Mouse (Mus musculus): ENCODE measurements around the gene Snap25. TPM values are rescaled to one million over a fixed set of nuclear protein-coding genes. Genes with fewer than 3 reads are reported as not detected.

Gene Snap25
- polyA plus RNA-seq, 1 experiment from 2014 or later = 9.5 TPM

- ATAC-seq (replicated peaks; ENCODE audit: low FRiP score, low TSS enrichment, low read depth) (no peak), DNase-seq (ENCODE audit: low spot score) (no peak)
- Histone ChIP-seq H3K4me3 (ENCODE audit: low read depth, low read length) (no peak overlapping the region), H3K27me3 (replicated peaks; ENCODE audit: control insufficient read depth, insufficient read depth, low read length) (no peaks in the 10 kb centered on the region), H3K27ac (ENCODE audit: low read depth) (no peak overlapping the region), H3K9me3 (ENCODE audit: control insufficient read depth, low read length) (no peaks in the 10 kb centered on the region), H3K4me2 (ENCODE audit: low read length) (no peak overlapping the region), H3K9ac (ENCODE audit: low read length) (no peak overlapping the region), H3K4me1 (replicated peaks; ENCODE audit: control insufficient read depth, insufficient read depth, low read length) (no peaks in the 10 kb centered on the region), H3K36me3 (ENCODE audit: control insufficient read depth, insufficient read depth, low read length) (no peaks in the 10 kb centered on the region)
- WGBS = 86% methylated on average over 3 of the region's 3 CpGs
Observed at GRCm38 (mm10) chr2:136778674-136779073, 65.4 kb downstream of the Snap25 start.

DNA sequence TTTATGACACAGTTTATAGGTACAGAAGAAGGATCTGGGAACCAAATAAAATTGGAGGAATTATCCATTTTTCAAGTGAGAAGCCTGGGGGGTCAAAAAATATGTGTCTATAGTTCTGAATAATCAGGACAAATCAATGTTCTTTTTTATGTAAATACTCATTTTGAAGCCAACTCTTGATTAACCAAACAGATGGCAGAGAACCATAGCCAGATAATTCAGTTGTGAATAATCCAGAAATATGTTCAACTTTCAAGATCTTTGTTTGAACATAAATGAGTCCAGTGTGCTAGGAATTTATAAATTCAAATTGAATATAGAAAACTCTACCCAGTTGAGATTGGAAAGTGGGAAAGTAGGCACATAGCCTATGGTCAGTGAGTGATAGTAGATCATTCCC, 67.0 kb downstream of the Snap25 start:
- H3K4me3 ChIP-seq (ENCODE audit: low read depth, low read length) = no peak overlapping the region
- DNase-seq (ENCODE audit: low spot score) (no peak), ATAC-seq (replicated peaks; ENCODE audit: low FRiP score, low TSS enrichment, low read depth) (no peak)
- H3K4me2 ChIP-seq (ENCODE audit: low read length) = no peak overlapping the region
- H3K9me3 ChIP-seq (ENCODE audit: control insufficient read depth, low read length) = no peaks in the 10 kb centered on the region
- no peaks in the 10 kb centered on the region for H3K4me1 ChIP-seq (replicated peaks; ENCODE audit: control insufficient read depth, insufficient read depth, low read length)
- no peak overlapping the region for H3K9ac ChIP-seq (ENCODE audit: low read length)
- no peak overlapping the region for H3K27ac ChIP-seq (ENCODE audit: low read depth)
- no peaks in the 10 kb centered on the region for H3K27me3 ChIP-seq (replicated peaks; ENCODE audit: control insufficient read depth, insufficient read depth, low read length)
- no peaks in the 10 kb centered on the region for H3K36me3 ChIP-seq (ENCODE audit: control insufficient read depth, insufficient read depth, low read length)

DNA sequence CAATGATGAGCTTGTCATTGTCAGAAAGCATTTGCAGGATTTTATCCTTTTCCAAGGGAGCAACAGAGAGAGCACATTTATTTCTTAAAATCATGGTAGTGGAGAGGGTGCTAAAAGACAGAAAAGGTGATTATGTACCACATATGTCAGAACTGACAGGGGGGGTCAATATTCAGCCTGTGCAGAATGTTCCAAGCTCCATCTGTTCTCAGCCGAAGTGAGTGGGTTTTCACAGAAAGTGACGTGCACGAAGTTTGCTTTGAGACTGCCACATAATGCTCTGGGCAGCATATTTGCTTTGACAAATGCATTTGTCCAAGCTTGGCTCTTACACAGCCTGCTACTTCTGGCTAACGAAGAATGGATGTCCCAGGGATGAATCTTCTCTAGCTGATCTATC, 71.1 kb downstream of the Snap25 start:
- H3K9ac ChIP-seq (ENCODE audit: low read length) = no peak overlapping the region
- H3K27ac ChIP-seq (ENCODE audit: low read depth) = no peak overlapping the region
- ATAC-seq (replicated peaks; ENCODE audit: low FRiP score, low TSS enrichment, low read depth) (no peak), DNase-seq (ENCODE audit: low spot score) (no peak)
- no peaks in the 10 kb centered on the region for H3K36me3 ChIP-seq (ENCODE audit: control insufficient read depth, insufficient read depth, low read length)
- no peaks in the 10 kb centered on the region for H3K4me1 ChIP-seq (replicated peaks; ENCODE audit: control insufficient read depth, insufficient read depth, low read length)
- no peak overlapping the region for H3K4me2 ChIP-seq (ENCODE audit: low read length)
- H3K27me3 ChIP-seq (replicated peaks; ENCODE audit: control insufficient read depth, insufficient read depth, low read length) = no peaks in the 10 kb centered on the region
- no peaks in the 10 kb centered on the region for H3K9me3 ChIP-seq (ENCODE audit: control insufficient read depth, low read length)
- H3K4me3 ChIP-seq (ENCODE audit: low read depth, low read length) = no peak overlapping the region
- WGBS = 72% methylated on average over 4 of the region's 4 CpGs

GRCm38 (mm10) chr2:136788379-136788778, 75.1 kb downstream of the Snap25 start:
- no peak overlapping the region for H3K4me3 ChIP-seq (ENCODE audit: low read depth, low read length)
- H3K9me3 ChIP-seq (ENCODE audit: control insufficient read depth, low read length) = no peaks in the 10 kb centered on the region
- 66% methylated on average over 4 of the region's 4 CpGs for WGBS
- no peaks in the 10 kb centered on the region for H3K27me3 ChIP-seq (replicated peaks; ENCODE audit: control insufficient read depth, insufficient read depth, low read length)
- H3K36me3 ChIP-seq (ENCODE audit: control insufficient read depth, insufficient read depth, low read length) = no peaks in the 10 kb centered on the region
- no peak for DNase-seq (ENCODE audit: low spot score)
- no peak overlapping the region for H3K4me2 ChIP-seq (ENCODE audit: low read length)
- H3K4me1 ChIP-seq (replicated peaks; ENCODE audit: control insufficient read depth, insufficient read depth, low read length) = no peaks in the 10 kb centered on the region
- H3K9ac ChIP-seq (ENCODE audit: low read length) = no peak overlapping the region
- no peak overlapping the region for H3K27ac ChIP-seq (ENCODE audit: low read depth)
- no peak for ATAC-seq (replicated peaks; ENCODE audit: low FRiP score, low TSS enrichment, low read depth)

- H3K27ac ChIP-seq (ENCODE audit: low read depth) = no peak overlapping the region
- H3K4me1 ChIP-seq (replicated peaks; ENCODE audit: control insufficient read depth, insufficient read depth, low read length) = no peaks in the 10 kb centered on the region
- DNase-seq (ENCODE audit: low spot score) (no peak), ATAC-seq (replicated peaks; ENCODE audit: low FRiP score, low TSS enrichment, low read depth) (no peak)
- H3K36me3 ChIP-seq (ENCODE audit: control insufficient read depth, insufficient read depth, low read length) = no peaks in the 10 kb centered on the region
- no peak overlapping the region for H3K4me3 ChIP-seq (ENCODE audit: low read depth, low read length)
- H3K9me3 ChIP-seq (ENCODE audit: control insufficient read depth, low read length) = no peaks in the 10 kb centered on the region
- no peaks in the 10 kb centered on the region for H3K27me3 ChIP-seq (replicated peaks; ENCODE audit: control insufficient read depth, insufficient read depth, low read length)
- H3K4me2 ChIP-seq (ENCODE audit: low read length) = no peak overlapping the region
- H3K9ac ChIP-seq (ENCODE audit: low read length) = no peak overlapping the region
- 86% methylated on average over 1 of the region's 1 CpGs for WGBS
Observed at GRCm38 (mm10) chr2:136796518-136796917, 83.3 kb downstream of the Snap25 start.

DNA sequence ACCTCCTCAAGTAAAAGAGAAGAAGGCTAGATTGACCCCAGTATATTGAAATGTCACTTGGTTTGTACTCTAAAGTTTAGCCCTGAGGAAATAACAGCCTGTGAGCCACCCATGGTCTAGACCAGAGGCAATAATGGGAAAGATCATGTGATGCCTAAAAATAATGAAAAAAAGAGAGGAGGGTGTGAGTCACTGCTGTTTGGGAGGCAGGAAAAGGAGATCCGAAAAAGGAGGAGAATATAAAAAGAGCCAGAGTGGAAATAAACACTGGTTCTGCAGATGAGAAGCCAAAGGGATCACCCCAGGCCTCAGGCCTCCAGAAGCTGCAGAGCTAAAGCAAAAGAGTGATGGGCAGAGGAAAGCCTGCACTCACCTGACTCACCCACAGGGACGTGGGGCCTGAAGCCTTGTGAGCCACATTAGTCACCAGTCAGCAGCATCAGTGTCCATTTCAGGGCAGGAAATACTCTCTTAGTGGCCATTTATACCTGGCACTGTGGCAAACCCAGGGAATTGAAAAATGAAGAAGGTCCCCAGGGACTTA, 85.7 kb downstream of the Snap25 start:
- WGBS = 61% methylated on average over 2 of the region's 2 CpGs
- Histone ChIP-seq H3K4me1 (replicated peaks; ENCODE audit: control insufficient read depth, insufficient read depth, low read length) (no peaks in the 10 kb centered on the region), H3K9me3 (ENCODE audit: control insufficient read depth, low read length) (no peaks in the 10 kb centered on the region), H3K27me3 (replicated peaks; ENCODE audit: control insufficient read depth, insufficient read depth, low read length) (no peaks in the 10 kb centered on the region), H3K4me3 (ENCODE audit: low read depth, low read length) (no peak overlapping the region), H3K27ac (ENCODE audit: low read depth) (no peak overlapping the region), H3K4me2 (ENCODE audit: low read length) (no peak overlapping the region), H3K36me3 (ENCODE audit: control insufficient read depth, insufficient read depth, low read length) (no peaks in the 10 kb centered on the region), H3K9ac (ENCODE audit: low read length) (no peak overlapping the region)
- ATAC-seq (replicated peaks; ENCODE audit: low FRiP score, low TSS enrichment, low read depth) = no peak
- no peak for DNase-seq (ENCODE audit: low spot score)

GRCm38 (mm10) chr2:136801102-136801501, 87.8 kb downstream of the Snap25 start:
- Histone ChIP-seq H3K4me2 (ENCODE audit: low read length) (no peak overlapping the region), H3K9ac (ENCODE audit: low read length) (no peak overlapping the region), H3K4me3 (ENCODE audit: low read depth, low read length) (no peak overlapping the region), H3K36me3 (ENCODE audit: control insufficient read depth, insufficient read depth, low read length) (no peaks in the 10 kb centered on the region), H3K9me3 (ENCODE audit: control insufficient read depth, low read length) (no peaks in the 10 kb centered on the region), H3K4me1 (replicated peaks; ENCODE audit: control insufficient read depth, insufficient read depth, low read length) (no peaks in the 10 kb centered on the region), H3K27me3 (replicated peaks; ENCODE audit: control insufficient read depth, insufficient read depth, low read length) (no peaks in the 10 kb centered on the region), H3K27ac (ENCODE audit: low read depth) (no peak overlapping the region)
- DNase-seq (ENCODE audit: low spot score) (no peak), ATAC-seq (replicated peaks; ENCODE audit: low FRiP score, low TSS enrichment, low read depth) (no peak)

GRCm38 (mm10) chr2:136802076-136802475, 88.8 kb downstream of the Snap25 start:
- Histone ChIP-seq H3K27ac (ENCODE audit: low read depth) (no peak overlapping the region), H3K4me2 (ENCODE audit: low read length) (no peak overlapping the region), H3K27me3 (replicated peaks; ENCODE audit: control insufficient read depth, insufficient read depth, low read length) (no peaks in the 10 kb centered on the region), H3K36me3 (ENCODE audit: control insufficient read depth, insufficient read depth, low read length) (no peaks in the 10 kb centered on the region), H3K4me3 (ENCODE audit: low read depth, low read length) (no peak overlapping the region), H3K9ac (ENCODE audit: low read length) (no peak overlapping the region), H3K9me3 (ENCODE audit: control insufficient read depth, low read length) (no peaks in the 10 kb centered on the region), H3K4me1 (replicated peaks; ENCODE audit: control insufficient read depth, insufficient read depth, low read length) (no peaks in the 10 kb centered on the region)
- DNase-seq (ENCODE audit: low spot score) = no peak
- ATAC-seq (replicated peaks; ENCODE audit: low FRiP score, low TSS enrichment, low read depth) = no peak
- 57% methylated on average over 3 of the region's 3 CpGs for WGBS

GRCm38 (mm10) chr2:136803142-136803541, 89.9 kb downstream of the Snap25 start:
- Histone ChIP-seq H3K9me3 (ENCODE audit: control insufficient read depth, low read length) (no peaks in the 10 kb centered on the region), H3K4me1 (replicated peaks; ENCODE audit: control insufficient read depth, insufficient read depth, low read length) (no peaks in the 10 kb centered on the region), H3K4me2 (ENCODE audit: low read length) (no peak overlapping the region), H3K27me3 (replicated peaks; ENCODE audit: control insufficient read depth, insufficient read depth, low read length) (no peaks in the 10 kb centered on the region), H3K36me3 (ENCODE audit: control insufficient read depth, insufficient read depth, low read length) (no peaks in the 10 kb centered on the region), H3K27ac (ENCODE audit: low read depth) (no peak overlapping the region), H3K4me3 (ENCODE audit: low read depth, low read length) (no peak overlapping the region), H3K9ac (ENCODE audit: low read length) (no peak overlapping the region)
- no peak for DNase-seq (ENCODE audit: low spot score)
- ATAC-seq (replicated peaks; ENCODE audit: low FRiP score, low TSS enrichment, low read depth) = no peak
- WGBS = 60% methylated on average over 7 of the region's 7 CpGs
